Mouse (Mus musculus): ENCODE measurements around the gene Fank1.

GRCm38 (mm10) chr7:133751163-133751562 lies 25.5 kb upstream of the Fank1 start:
- TF ChIP-seq GATA1 (IDR thresholded peaks at IDR 0.05; ENCODE audit: borderline replicate concordance, low read length) (no peak), FLI1 (IDR thresholded peaks at IDR 0.05; ENCODE audit: low read length) (no peak)
